33 mouse cellular contexts compared by ENCODE assay signal in genomic region chr3:94459834-94460233, GRCm38 (mm10). TPM values are rescaled to one million over a fixed set of nuclear protein-coding genes. Genes with fewer than 3 reads are reported as not detected.
"Had no signal": no experiment of that assay in that cellular context is flagged by ENCODE, and none has a peak within 500 bp of the region (broad histone marks: within the 10 kb centered on the region; RNA-seq: fewer than 3 reads in every experiment).

No protein-coding gene starts in this region.

- H3K27me3 ChIP-seq: heart, embryonic 15.5 days; hindbrain, embryonic 15.5 days had no signal

- H3K36me3 ChIP-seq: heart, embryonic 13.5 days; heart, embryonic 15.5 days; hindbrain, embryonic 13.5 days; hindbrain, embryonic 15.5 days; kidney, embryonic 15.5 days; limb, embryonic 10.5 days; limb, embryonic 12.5 days; liver, embryonic 13.5 days had no signal

- H3K4me2 ChIP-seq: heart, embryonic 11.5 days; heart, embryonic 13.5 days; heart, embryonic 15.5 days; hindbrain, embryonic 13.5 days; hindbrain, embryonic 15.5 days; kidney, embryonic 15.5 days; limb, embryonic 12.5 days; liver, embryonic 11.5 days; liver, embryonic 13.5 days had no signal

- DNase-seq: gastrocnemius, postnatal 14 days; gastrocnemius, postnatal 36 days; heart, adult 11 months; heart, adult 2 months; heart, postnatal 14 days; heart, postnatal 36 days; kidney, adult 11 months; kidney, adult 2 months; kidney, adult 9 months; kidney, postnatal 10 days; kidney, postnatal 25 days; kidney, postnatal 4 days; liver; liver, embryonic 13.5 days had no signal

- H3K4me3 ChIP-seq: heart, adult 2 months; heart, embryonic 13.5 days; heart, embryonic 15.5 days; hindbrain, embryonic 13.5 days; hindbrain, embryonic 15.5 days; kidney, embryonic 15.5 days; layer of hippocampus, adult 2 months; left cerebral cortex, adult 2 months; limb, embryonic 10.5 days; limb, embryonic 12.5 days; liver, embryonic 13.5 days had no signal

- ATAC-seq: hindbrain, postnatal 0 days; intestine, embryonic 16.5 days had no signal

RNA-seq across cellular contexts. Expression of gene Oaz3, which starts 16.1 kb away (rescaled TPM):
- total RNA-seq: gastrocnemius, adult 8-10 months; gastrocnemius, postnatal 14 days; gastrocnemius, postnatal 36 days; heart, adult 2 months; heart, postnatal 14 days; heart, postnatal 36 days; hematopoietic stem cell, adult 5-6 weeks; hindbrain, postnatal 0 days; layer of hippocampus, adult 2 months; layer of hippocampus, postnatal 10 days; layer of hippocampus, postnatal 25 days; left cerebral cortex, adult 2 months; left cerebral cortex, postnatal 14 days; left cerebral cortex, postnatal 36 days had no signal

RNA-seq across cellular contexts. Expression of gene Celf3, which starts 18.3 kb away (rescaled TPM):
- total RNA-seq: gastrocnemius, adult 8-10 months; gastrocnemius, postnatal 14 days; gastrocnemius, postnatal 36 days; heart, postnatal 14 days; hematopoietic stem cell, adult 5-6 weeks had no signal

RNA-seq across cellular contexts. Expression of gene Riiad1, which starts 20.3 kb away (rescaled TPM):
- total RNA-seq: hematopoietic stem cell, adult 5-6 weeks had no signal
- polyA plus RNA-seq: liver, embryonic 13.5 days had no signal
